Mouse (Mus musculus): ENCODE data around the gene Med31. TPM values are rescaled to one million over a fixed set of nuclear protein-coding genes. Genes with fewer than 3 reads are reported as not detected.

The Med31 gene
- polyA plus RNA-seq (2012; rRNA removed): 42.3 and 44.2 TPM in 2 replicates

DNA sequence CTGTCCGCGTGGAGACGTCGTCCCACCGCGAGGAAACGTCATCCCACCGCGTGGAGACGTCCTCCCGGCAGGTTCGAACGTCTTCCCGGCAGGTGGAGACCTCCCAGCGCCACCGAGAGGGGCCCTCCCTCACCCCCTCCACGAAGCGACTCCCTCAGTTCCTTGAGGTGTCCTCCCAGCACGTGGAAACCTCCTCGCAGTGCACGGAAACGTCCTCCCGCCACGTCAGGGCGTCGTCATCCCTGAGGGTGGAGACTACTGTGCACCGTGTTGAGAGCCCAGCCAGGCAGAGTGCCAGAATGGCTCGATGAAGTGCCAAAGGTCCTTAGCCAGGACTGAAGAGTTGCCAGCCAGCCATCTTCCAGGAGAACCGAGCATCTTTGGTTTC is at the start of gene Med31:
Gene Med31 (minus strand): TSS at position 183 of the 388 bp plus-strand sequence.

DNA sequence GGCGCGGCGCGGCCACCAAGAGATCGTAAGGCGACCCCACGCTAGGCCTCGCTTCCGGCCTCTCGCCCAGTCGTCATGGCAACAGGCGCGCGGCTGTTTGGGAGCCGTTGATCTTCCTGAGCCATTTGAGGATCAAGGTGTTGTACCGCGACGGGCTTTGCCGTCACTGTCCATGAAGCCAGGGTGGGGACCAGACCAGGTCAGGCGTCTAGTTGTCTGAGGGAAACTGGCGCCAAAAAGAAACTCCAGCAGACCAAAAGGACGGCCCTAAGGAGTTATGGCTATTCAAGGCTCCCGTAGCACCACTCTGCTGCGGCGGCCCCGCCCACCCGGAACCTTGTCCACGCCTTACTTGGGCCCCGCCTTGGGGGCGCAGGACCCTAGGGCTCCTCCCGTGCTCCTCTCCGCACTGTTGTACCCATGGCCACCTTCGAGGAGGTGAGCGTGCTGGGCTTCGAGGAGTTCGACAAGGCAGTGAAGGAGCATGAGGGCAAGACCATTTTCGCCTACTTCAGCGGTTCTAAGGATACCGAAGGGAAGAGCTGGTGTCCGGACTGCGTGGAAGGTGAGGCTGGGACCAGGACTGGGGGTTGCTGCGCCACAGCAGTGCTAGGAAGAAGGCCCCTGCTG is 8.1 kb downstream of the Med31 start, which contains the start of the genes 4933427D14Rik and Txndc17:
Gene 4933427D14Rik (minus strand): TSS at position 256 of the 630 bp plus-strand sequence.
Gene Txndc17 (plus strand): TSS at position 344 of the 630 bp plus-strand sequence.

DNA sequence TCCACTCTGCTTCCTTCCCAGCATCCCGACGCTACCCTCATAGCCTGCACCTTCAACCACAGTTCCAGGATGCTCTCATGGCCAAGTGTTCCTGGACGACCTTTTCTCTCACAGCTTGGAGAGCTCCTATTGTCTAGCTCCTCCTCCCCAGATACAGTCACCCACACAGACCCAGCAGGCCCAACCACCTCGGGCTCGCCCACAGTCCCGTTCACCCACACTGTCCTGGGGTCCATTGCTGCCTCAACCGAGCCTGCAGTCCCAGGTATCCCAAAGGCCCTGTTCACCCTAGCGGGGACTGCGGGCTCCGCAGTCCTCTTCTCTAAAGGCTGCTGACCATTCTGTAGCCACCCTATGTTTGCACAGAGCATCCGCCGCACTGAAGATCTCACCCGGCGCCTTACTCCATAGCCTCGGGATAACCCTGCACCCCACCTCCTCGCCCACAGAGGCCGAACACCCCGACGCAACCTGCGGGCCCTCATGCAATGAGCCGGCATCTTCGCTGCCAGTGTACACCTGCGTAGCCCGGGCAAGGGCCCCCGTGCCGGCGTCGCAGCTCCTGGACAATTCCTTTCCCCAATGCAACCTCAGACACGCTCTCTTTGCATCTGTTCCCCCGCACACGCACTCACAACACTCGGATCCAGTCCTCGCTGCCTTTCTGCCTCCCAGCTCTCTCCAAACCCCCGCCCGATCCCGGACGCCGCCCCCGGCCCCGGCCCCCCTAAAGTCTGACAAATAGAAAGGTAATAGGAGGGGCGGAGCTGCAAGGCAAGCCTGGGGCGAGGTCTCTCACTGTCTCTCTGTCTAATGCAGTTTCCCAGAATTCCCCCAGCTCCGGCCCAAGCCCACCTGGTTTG is 8.8 kb downstream of the Med31 start, which contains the start of gene Gm43951:
Gene Gm43951 (minus strand): TSS at position 500 of the 863 bp plus-strand sequence.

Other genes starting within 250 kb of the Med31 start
- 0.19 and 0.40 TPM in 2 replicates for gene Aipl1, start 178.1 kb downstream of the Med31 start, polyA plus RNA-seq (2012; rRNA removed)
- 16.1 and 16.6 TPM in 2 replicates for gene Pimreg, start 173.6 kb downstream of the Med31 start, polyA plus RNA-seq (2012; rRNA removed)
- gene Pitpnm3, start 79.8 kb downstream of the Med31 start, polyA plus RNA-seq (2012; rRNA removed): 17.0 and 18.0 TPM in 2 replicates
- gene Gm43951, start 8.8 kb downstream of the Med31 start, polyA plus RNA-seq (2012; rRNA removed): 5.9 and 6.8 TPM in 2 replicates
- gene 4933427D14Rik, start 8.1 kb downstream of the Med31 start, polyA plus RNA-seq (2012; rRNA removed): 34.7 and 37.4 TPM in 2 replicates
- 96.2 and 97.3 TPM in 2 replicates for gene Txndc17, start 8.0 kb downstream of the Med31 start, polyA plus RNA-seq (2012; rRNA removed)
- 3.8 and 4.1 TPM in 2 replicates for gene Slc13a5, start 51.6 kb upstream of the Med31 start, polyA plus RNA-seq (2012; rRNA removed)
- gene Xaf1, start 86.0 kb upstream of the Med31 start, polyA plus RNA-seq (2012; rRNA removed): 4.1 and 6.7 TPM in 2 replicates
- not detected in 2 replicates for gene Fbxo39, start 98.9 kb upstream of the Med31 start, polyA plus RNA-seq (2012; rRNA removed)
- gene Tekt1, start 146.8 kb upstream of the Med31 start, polyA plus RNA-seq (2012; rRNA removed): 3.8 and 4.3 TPM in 2 replicates
- 4.7 and 5.5 TPM in 2 replicates for gene Smtnl2, start 196.1 kb upstream of the Med31 start, polyA plus RNA-seq (2012; rRNA removed)
- not detected in 2 replicates for gene Ggt6, start 219.9 kb upstream of the Med31 start, polyA plus RNA-seq (2012; rRNA removed)
- gene Mybbp1a, start 225.8 kb upstream of the Med31 start, polyA plus RNA-seq (2012; rRNA removed): 63.5 and 64.5 TPM in 2 replicates

Measured in central nervous system, embryonic 18 days (tissue).